Mouse (Mus musculus) lung, adult 2 months (tissue): ENCODE measurements around the gene Rsu1.

Experiments
- CTCF ChIP-seq: fragments of 200-500 bp; IDR thresholded peaks from 2 replicates; pipeline ENCODE4 v1.5.1; 2011; ENCODE audit warnings: mild to moderate bottlenecking, low read length, control low read depth; ENCODE audit not compliant: insufficient read depth
- POLR2A ChIP-seq: fragments of 200-500 bp; IDR thresholded peaks from 2 replicates; pipeline ENCODE4 v1.6.1; 2011; ENCODE audit warnings: low read depth, mild to moderate bottlenecking, control low read depth, low read length, borderline replicate concordance; ENCODE audit errors: extremely low read depth

- no peak for TF ChIP-seq CTCF
- TF ChIP-seq POLR2A: no peak
Observed at GRCm38 (mm10) chr2:13233254-13233835, 37.9 kb downstream of the Rsu1 start.
